Mouse (Mus musculus) cortical plate, adult 2 months (tissue): ENCODE measurements at regions not wholly inside any gene's neighbourhood (a gene's known extent, or its start where the extent isn't known, plus 50 kb on each side); places are given as distances from the start of the nearest gene placed in this dataset.

Source experiments
- H3K27ac ChIP-seq: fragments of 200-500 bp; 2 replicates; pipeline ENCODE4 v1.5.1; 2012; ENCODE audit warnings: low read length, control low read depth, inconsistent platforms; ENCODE audit not compliant: insufficient read depth
- H3K4me1 ChIP-seq: fragments of 200-500 bp; 2 replicates; pipeline ENCODE4 v1.6.1; 2011; ENCODE audit warnings: low read length; ENCODE audit not compliant: control insufficient read depth, insufficient read depth
- H3K4me3 ChIP-seq: fragments of 200-500 bp; 2 replicates; pipeline ENCODE4 v1.5.1; 2011; ENCODE audit warnings: mild to moderate bottlenecking, low read length, control low read depth; ENCODE audit not compliant: insufficient read depth
- CTCF ChIP-seq: fragments of 200-500 bp; IDR thresholded peaks from 2 replicates; pipeline ENCODE4 v1.5.1; 2011; ENCODE audit warnings: mild to moderate bottlenecking, control low read depth, low read length; ENCODE audit not compliant: insufficient read depth; ENCODE audit errors: extremely low read depth
- POLR2A ChIP-seq: fragments of 200-500 bp; IDR thresholded peaks from 2 replicates; pipeline ENCODE4 v1.6.1; 2011; ENCODE audit warnings: mild to moderate bottlenecking, low read length, control low read depth; ENCODE audit not compliant: insufficient read depth; ENCODE audit errors: extremely low read depth

DNA sequence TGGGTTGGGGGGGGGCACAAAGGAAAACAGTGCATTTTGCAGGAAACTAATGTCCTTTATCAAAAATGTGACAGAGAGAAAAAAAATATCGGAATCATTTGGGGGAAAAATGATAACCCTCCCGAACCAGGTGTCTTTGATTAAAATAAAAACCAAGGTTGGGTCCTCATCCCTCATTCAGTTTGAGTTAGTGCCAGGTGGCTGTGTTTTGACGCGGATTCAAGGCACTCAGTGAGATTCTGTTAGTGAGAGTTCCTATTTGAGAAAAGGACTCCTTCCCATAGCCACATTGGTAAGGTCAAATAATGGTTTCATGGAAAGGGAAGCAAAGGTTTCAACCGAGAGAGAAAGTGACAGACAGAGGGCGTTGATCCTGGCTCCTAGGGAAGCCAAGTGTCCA is 470.9 kb downstream of the Tmem182 start:
- Histone ChIP-seq H3K4me1 (no peaks in the 10 kb centered on the region), H3K27ac (no peak overlapping the region), H3K4me3 (no peak overlapping the region)
- TF ChIP-seq CTCF (no peak), POLR2A (no peak)

DNA sequence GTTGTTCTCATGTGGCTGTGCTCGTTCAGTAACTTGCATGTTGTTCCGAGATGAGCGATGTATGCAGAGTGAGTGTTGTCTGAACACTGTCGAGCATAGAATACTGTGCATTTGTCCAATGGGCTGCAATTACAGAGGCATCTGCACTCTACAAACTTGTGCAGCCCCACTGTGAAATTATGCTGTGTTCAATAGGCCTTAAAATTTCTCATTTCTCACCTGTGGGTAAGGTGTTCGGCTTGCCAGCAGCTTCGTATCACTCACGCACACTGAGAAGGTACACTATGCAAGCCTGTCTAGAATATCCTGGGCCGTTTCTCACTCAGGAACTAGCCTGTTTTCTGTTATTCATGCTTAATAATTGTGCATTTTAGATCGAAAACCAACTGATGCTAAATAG is 479.8 kb downstream of the Tmem182 start:
- no peaks in the 10 kb centered on the region for H3K4me1 ChIP-seq
- no peak overlapping the region for H3K4me3 ChIP-seq
- no peak overlapping the region for H3K27ac ChIP-seq
- no peak for TF ChIP-seq CTCF
- TF ChIP-seq POLR2A = no peak

DNA sequence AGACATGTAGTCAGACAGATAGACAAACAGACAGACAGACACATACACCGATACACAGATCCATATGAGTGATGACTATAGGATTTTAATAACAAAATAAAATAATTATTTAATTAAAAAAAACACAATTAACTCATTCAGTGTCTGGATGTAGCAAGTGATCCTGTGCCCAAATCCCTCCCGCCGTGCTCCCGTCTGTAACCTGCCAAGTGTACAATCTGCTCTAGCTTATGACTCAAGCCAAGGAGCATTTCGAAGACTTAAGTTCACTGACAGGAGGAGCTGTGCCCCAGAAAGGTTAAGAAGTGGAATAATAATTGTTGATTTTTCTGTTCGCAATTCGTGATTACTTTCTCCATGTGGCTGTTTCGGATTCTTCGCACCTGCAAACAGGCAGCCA is 480.8 kb downstream of the Tmem182 start:
- Histone ChIP-seq H3K4me3 (no peak overlapping the region), H3K4me1 (no peaks in the 10 kb centered on the region), H3K27ac (no peak overlapping the region)
- no peak for TF ChIP-seq CTCF
- no peak for TF ChIP-seq POLR2A

DNA sequence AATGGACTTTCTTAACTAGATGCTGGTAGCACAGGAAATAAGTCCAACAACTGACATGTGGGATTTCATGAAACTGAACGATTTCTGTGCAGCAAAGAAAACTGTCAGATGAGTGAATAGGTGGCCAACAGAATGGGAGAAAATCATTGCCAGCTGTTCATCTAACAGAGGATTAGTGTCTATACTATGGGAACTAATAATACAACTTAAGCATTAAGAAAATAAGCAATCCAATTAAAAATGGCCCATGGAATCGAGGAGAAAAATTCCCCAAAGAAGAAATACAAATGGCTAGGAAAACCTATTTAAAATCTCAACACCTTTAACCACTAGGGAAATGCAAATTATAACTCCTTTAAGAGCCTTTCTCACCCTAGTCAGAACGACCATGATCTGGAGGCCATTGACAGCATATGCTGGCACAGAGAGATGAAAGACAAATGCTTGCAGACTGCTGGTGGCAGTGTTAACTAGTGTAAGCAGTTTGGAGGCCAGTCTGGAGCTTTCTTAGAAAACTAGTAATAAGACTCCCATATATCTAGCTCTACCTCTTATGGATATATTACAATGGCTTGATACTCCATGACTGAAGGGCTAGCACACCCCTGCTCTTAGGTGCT is 521.6 kb downstream of the Tmem182 start:
- Histone ChIP-seq H3K4me1 (no peaks in the 10 kb centered on the region), H3K27ac (no peak overlapping the region), H3K4me3 (no peak overlapping the region)
- TF ChIP-seq POLR2A (no peak), CTCF (no peak)

DNA sequence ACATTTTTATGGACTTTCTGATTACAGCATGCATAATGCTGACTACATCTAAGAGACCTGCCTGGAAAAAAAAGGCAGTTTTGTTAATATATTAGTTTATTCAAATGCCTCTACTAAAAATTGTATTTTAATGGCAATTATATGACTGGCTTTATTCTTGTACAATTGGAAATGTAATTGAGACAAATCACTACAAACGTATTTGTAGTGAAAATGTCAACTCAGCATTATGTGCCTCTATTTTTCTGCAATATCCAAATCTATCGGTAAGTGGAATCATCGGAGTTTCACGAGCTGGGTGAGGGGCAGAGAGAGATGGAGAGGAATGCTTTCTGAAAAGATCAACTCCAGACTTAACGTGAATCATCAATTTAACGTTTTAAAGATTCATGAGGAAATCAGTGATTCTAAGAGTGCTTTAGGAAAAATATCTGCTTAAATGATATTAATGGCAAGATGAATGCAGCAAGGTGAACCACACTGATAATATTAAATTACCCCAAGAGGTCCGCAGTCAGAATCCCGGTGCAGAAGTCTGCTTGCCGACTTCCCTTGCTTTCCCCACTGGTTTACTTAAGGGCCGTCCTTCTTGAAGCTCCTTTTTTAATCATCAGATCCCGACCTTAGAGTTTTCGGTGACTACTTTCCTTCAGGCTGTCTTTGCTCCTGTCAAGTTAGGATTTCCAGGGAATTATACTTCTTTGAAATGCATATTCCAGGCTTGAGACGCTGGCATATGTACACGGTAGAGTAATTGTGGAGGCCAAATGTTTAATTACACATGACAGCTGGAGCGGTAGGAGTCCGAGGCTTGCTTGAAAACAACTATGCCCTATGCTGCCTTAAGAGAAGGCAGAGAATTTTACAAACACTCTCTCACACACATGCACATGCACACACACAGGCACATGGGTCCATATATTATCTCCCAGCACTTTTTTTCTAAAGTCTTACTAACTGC is 544.7 kb downstream of the Tmem182 start:
- H3K4me1 ChIP-seq = no peaks in the 10 kb centered on the region
- no peak overlapping the region for H3K27ac ChIP-seq
- H3K4me3 ChIP-seq = no peak overlapping the region
- no peak for TF ChIP-seq POLR2A
- TF ChIP-seq CTCF = no peak

DNA sequence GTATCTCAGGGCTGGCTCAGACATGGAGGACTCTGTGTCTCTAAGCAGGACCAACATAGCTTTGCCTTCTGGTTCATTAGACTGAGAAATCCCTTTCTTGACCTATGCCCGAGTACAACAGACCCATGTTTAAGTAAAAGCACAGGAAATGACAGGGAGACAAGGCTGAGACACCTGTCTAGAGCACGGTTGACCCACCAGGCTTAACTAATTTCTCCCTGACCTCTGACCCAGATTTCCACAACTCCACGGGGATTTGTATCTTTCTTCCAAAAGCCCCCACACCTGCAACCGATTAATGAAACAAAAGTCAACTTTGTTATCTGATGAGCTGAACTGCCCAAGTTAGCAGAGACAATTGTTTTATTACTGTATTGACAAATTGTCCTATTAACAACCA is 553.7 kb downstream of the Tmem182 start:
- TF ChIP-seq POLR2A = no peak
- TF ChIP-seq CTCF = no peak
- no peak overlapping the region for H3K27ac ChIP-seq
- H3K4me1 ChIP-seq = no peaks in the 10 kb centered on the region
- H3K4me3 ChIP-seq = no peak overlapping the region

DNA sequence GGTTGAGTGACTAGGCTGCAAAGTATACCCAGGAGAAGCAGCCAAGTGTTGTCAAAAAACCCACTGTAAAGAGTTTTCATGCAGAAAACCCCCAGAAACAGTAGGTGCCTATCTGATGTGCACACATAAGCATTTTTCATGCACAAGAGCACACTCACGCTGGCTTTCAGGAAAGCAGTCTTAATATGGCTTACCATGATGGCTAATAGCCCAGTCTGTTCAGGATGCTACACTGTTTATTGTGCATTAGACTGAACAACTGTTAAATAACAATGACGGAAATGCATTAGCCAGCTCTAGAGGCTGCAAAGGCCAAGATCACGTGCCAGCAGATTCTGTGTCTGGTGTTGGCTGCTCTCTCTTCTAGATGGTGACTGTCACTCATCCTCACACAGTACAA is 556.1 kb downstream of the Tmem182 start:
- TF ChIP-seq POLR2A = no peak
- TF ChIP-seq CTCF = no peak
- no peak overlapping the region for H3K4me3 ChIP-seq
- H3K27ac ChIP-seq = no peak overlapping the region

DNA sequence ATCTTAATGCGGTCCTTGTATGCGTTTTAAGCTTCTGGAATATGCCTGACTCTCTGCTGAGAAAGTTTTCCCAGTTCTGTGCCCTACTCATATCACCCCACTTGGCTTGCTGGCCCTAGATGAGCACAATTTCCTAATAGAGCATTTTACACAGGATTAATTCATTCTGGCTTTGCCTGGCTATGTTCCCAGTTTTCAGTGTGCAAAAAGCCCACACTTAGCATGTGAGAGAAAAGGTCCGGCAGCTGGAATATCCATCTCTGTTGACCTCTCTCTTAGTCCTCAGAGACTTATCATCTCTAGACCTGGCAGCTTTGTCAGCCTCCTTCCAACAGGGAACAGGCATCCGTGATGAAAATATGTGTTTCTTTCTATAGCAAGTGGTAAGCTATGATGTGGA is 574.6 kb downstream of the Tmem182 start:
- TF ChIP-seq POLR2A (no peak), CTCF (no peak)
- Histone ChIP-seq H3K4me3 (no peak overlapping the region), H3K27ac (no peak overlapping the region), H3K4me1 (no peaks in the 10 kb centered on the region)

More for the DNA sequence above, 556.1 kb downstream of the Tmem182 start:
- no peaks in the 10 kb centered on the region for H3K4me1 ChIP-seq

DNA sequence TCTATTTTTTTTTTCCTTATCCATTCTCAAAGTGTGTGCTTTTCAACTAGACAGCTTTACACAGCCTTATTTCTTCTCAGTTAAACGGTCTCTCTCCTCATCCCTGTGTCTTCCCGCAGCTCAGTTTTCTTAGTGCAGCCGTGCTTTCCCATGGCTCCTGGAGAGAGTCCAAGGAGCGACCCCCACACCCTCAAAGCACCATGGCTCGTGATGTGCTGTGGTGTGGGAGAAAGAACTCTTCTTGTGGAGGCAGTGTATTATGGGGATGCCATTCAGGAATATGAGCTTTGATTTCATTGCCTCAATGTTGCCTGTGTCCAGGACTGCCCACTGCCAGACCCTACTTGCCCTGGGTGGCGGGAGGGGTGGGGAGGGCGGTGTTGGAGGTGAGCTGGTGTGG is 576.1 kb downstream of the Tmem182 start:
- TF ChIP-seq POLR2A = no peak
- TF ChIP-seq CTCF = no peak
- Histone ChIP-seq H3K27ac (no peak overlapping the region), H3K4me1 (no peaks in the 10 kb centered on the region), H3K4me3 (no peak overlapping the region)

DNA sequence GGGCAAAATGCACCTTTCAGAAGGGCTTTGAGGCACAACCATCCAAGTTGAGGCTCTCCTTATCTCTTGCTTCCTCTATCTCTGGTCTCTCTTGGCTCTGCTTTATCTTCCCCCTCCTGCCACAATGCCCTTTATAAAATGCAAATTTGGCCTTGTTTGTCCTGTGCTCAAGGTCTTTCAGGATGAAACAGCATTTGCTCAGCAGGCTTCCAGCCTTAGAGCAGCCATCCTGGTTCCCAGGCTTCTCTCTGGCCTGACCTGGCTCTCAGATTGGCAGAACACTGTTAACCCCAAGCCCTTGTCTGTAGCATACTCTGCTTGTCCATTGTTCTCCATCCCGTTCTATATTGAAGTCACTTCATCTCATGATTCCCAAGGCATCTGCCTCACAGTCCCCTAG is 579.3 kb downstream of the Tmem182 start:
- Histone ChIP-seq H3K4me3 (no peak overlapping the region), H3K4me1 (no peaks in the 10 kb centered on the region), H3K27ac (no peak overlapping the region)
- TF ChIP-seq POLR2A (no peak), CTCF (no peak)
